Mouse (Mus musculus) erythroblast, adult 5-6 weeks (primary cell): ENCODE results near the gene Stat4. TPM values are rescaled to one million over a fixed set of nuclear protein-coding genes. Genes with fewer than 3 reads are reported as not detected.

ENCODE experiments used
- total RNA-seq, 2 experiments: library from RNA; stranded (forward) in 1 of 2; stranded (reverse) in 1 of 2; fragments of 150-400 nt in 1 of 2; fragments of 200-764, 138-1000 nt in 1 of 2; gene quantifications; 2 replicates each; pipeline versions ENCODE4 v1.2.3 to v1.2.4; 2015 to 2017; ENCODE audit warnings: low replicate concordance in 2 of 2

The Stat4 gene
- total RNA-seq, 2 experiments from 2014 or later = 7.1 to 8.3 TPM

Other genes with a start within 250 kb of the Stat4 start
- gene Myo1b, start 71.1 kb upstream of the Stat4 start, total RNA-seq (2015; ENCODE audit: low replicate concordance) = 0.63 TPM in 1 of 2 replicates, not detected in the other
- gene Myo1b, start 71.1 kb upstream of the Stat4 start, total RNA-seq (2017; ENCODE audit: low replicate concordance) = 1.1 and 3.5 TPM in 2 replicates
- 75.7 and 84.2 TPM in 2 replicates for gene Stat1, start 132.3 kb downstream of the Stat4 start, total RNA-seq (2015; ENCODE audit: low replicate concordance)
- gene Stat1, start 132.3 kb downstream of the Stat4 start, total RNA-seq (2017; ENCODE audit: low replicate concordance) = 89.5 and 98.0 TPM in 2 replicates
- 34.4 and 53.7 TPM in 2 replicates for gene Gls, start 246.1 kb downstream of the Stat4 start, total RNA-seq (2015; ENCODE audit: low replicate concordance)
- 75.8 and 96.0 TPM in 2 replicates for gene Gls, start 246.1 kb downstream of the Stat4 start, total RNA-seq (2017; ENCODE audit: low replicate concordance)